Mouse (Mus musculus) 416B (cell line): ENCODE data around the gene March8.

Experiments used
- DNase-seq: peaks from one replicate; pipeline ENCODE4 v3.0.0; 2011; ENCODE audit warnings: low read depth

March8 gene

GRCm38 (mm10) chr6:116371500-116371899 is 33.7 kb downstream of the March8 start:
- DNase-seq = no peak

DNA sequence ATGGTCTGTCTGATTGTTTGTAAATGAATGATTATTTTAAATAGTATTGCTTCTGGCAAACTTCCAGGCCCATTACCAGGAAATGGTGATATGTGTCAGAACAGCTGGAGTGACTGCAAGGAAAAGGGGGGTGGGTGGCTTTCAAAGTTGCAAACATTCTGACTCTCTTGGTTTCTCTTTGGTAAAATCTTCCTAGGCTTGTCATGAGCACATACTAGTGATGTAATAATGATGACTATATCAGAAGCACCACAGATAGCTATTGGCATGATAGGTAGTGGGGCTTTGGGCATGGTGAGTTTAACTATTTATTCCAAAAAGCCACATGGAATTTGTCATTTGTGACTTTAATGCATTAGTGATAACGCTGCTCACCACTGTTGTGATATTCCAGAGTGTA is 36.3 kb downstream of the March8 start:
- DNase-seq = peak; percentile 59

DNA sequence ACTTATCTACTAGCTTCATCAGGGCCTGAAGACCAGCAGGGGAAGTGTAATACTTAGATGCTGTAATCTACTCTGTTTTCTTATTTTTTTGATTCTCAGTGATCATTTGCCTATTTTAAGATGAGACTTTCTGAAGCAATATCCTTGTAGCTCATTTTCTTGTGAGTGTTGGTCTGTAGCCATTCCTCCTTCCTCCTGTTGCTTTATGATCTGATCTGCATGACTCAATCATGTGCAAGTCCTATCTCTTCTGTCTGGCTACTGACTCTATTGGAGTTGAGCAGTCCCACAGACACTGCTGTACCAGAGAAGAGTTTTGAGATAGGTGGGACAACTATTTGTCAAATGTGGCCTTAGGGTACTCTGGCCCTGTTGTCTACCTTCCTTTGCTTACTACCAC is 36.8 kb downstream of the March8 start:
- peak; percentile 81 for DNase-seq

DNA sequence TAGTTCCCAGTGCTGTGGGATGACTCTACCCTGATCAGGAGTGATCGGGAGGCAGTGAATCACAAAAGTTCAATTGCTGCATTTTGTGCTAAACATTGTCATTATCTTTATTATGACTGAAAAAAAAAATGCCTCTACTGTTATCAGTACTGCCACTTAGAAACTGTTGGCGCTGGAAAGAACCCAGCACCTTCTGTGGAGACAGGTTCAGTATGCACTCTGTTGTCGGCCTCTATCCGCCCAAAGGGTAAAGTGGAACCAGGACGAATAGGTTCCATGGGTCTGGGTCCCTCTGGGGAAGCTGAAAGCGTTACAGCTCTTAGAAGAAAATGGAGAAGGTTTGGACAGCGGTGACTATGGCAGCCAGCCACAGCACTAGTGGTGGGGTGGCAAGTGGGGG is 41.1 kb downstream of the March8 start:
- DNase-seq = no peak

DNA sequence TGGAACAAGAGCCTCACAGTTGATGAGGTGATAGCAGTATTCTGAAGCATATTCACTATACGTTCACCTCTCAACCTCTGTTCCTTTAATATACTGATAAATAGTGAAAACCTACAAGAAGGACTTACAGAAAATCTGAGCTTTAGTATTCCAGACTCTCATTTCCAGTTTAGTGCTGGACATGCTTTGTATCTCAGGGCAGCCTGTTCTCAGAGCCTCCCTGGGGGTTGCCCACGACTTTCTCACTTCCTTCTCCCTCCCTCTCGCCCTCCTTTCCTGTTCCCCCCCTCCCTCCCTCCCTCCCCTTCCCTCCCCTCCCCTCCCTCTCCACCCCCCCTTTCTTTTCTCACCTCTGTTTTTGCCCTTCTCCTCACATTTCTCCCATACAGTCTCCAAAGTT is 42.3 kb downstream of the March8 start:
- DNase-seq = no peak

DNA sequence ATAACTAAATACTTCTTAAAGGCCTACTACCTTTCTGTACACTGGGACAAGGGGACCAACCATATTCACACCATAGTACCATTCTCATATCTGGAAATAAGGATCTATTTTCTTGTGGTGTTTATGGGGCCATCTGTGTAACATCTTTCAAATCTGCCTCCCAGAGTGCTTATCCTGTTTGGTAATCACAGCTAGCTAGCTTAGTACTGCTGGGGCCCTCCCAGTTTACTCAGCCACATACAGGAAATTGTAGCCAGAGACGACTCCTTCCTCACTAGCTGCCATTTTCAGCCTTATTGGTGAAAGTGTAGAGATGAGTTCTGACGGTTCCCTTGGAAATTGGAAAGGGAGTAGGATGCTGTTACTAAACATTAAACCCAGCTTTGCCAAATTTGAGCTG is 43.8 kb downstream of the March8 start:
- DNase-seq = peak; percentile 65

DNA sequence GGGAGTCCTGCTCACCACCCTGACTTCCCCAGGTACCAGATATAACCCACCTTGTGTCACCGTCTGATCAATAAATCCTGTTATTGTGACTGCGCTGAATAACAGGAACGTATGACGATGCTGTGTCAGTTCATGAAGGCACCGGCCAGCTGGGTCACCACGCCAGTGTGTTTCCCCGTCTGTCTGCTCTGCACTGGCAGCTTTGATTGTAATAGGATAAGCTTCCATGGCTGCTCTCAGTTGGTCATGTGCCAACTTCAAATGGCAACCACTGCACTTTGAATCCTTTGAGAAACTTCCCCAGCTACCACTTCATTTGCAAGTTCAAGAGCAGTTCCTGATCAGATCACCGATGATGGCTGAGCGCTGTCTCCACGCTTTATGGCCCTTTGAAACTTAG is 45.8 kb downstream of the March8 start:
- no peak for DNase-seq

- no peak for DNase-seq
These were observed 47.6 kb downstream of the March8 start for GRCm38 (mm10) chr6:116385194-116386044.

DNA sequence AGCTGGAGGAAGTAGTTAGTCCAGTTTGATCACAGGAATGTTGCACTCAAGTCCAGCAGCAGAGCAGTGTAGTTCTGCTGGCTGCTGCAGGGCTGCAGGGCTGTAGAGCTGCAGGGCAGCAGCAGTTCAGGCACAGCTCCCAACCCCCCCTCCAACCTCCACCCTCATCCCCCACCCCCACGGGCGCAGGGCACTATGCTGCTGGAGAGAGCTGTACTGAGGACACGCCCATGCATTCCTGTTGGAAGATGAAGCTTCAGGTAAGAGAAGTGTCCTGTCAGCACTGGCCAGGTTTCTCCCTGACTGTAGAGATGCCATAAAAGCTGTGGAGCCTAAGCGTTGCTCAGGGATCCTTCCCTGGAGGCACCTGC is 48.2 kb downstream of the March8 start:
- no peak for DNase-seq

GRCm38 (mm10) chr6:116386506-116386905 is 48.7 kb downstream of the March8 start:
- DNase-seq = no peak

DNA sequence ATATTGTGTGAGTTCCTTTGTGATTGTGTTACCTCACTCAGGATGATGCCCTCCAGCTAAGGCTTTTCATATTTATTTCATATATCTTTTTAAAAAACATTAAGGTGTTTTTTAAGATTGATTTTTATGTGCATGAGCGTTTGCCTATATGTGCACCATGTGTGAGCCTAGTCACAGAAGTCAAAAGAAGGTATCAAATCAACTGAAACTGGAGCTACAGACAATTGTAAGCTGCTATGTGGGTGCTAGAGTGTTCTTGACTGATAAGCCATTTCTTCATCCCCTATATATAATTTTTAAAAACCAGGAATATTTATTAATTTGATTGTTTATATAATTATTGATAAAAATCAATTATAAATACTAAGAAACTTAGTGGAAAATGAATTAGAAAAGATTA is 50.2 kb downstream of the March8 start:
- no peak for DNase-seq

DNA sequence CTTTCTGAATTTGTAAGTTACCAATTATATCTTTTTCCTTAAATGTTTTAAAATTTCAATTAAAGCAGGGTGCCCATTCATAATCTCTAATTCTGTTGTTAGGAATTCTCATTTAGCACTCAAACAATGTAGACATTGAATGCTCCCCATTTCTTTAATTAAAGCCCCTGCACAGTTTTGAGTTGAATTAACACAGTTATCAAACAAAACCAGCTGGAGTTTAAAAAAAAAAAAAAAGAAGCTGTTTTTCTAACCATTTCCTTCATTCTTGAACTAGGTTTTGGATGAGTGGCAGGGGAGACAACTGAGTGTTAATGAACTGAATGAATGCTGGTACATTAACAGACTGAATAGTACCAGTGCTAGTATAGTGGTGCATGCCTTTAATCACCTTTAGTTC is 51.7 kb downstream of the March8 start:
- no peak for DNase-seq

DNA sequence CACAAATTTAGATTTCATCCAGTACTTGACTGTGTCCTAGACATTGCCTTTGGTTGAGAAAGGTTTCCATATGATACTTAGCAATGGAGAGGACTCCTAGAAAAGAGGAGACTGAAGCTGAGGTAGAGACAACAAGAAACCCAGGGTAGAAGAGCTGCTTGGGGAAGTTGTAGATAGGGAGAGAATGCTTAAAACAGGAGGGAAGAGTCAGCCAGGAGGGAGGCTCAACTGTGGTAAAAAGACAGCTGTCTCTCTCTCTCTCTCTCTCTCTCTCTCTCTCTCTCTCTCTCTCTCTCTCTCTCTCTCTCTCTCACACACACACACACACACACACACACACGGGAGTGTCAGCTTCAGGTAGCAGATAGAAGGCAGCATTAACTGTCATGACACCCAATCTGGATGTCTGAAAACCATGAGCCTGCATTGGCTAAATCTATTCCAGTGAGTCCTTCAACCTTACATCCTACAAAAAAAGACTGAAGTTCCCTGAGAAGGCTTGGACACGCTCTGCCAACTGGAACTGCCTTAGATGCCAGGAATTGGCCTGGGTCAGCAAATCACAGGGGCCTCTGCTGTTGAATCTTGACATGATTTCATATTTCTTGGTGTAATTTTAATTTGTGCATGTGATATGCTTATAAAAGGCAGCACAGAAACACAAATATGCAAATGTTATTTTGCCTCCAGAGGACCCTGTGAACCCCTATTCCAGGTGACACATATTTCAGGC is 57.3 kb downstream of the March8 start:
- no peak for DNase-seq

DNA sequence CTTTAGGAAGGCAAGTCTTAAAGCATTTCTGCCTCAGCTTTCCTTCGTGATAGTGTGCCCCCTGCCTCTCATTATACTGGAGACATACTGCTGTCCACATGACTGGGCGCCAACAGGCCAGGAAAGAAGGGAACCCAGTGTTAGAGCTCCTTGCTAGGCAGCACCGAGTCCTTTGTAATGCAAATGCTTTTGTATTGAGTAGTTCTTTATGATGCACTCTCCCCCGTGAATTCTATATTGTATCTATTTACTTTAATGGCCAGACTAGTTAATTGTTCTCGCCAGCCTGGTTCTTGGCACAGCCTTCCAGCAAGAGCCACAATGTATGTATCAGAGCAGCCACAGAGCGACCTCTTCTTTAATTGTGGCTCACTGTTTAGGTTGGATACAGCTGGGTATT is 59.8 kb downstream of the March8 start:
- no peak for DNase-seq

GRCm38 (mm10) chr6:116398136-116398535 is 60.3 kb downstream of the March8 start:
- DNase-seq = no peak

DNA sequence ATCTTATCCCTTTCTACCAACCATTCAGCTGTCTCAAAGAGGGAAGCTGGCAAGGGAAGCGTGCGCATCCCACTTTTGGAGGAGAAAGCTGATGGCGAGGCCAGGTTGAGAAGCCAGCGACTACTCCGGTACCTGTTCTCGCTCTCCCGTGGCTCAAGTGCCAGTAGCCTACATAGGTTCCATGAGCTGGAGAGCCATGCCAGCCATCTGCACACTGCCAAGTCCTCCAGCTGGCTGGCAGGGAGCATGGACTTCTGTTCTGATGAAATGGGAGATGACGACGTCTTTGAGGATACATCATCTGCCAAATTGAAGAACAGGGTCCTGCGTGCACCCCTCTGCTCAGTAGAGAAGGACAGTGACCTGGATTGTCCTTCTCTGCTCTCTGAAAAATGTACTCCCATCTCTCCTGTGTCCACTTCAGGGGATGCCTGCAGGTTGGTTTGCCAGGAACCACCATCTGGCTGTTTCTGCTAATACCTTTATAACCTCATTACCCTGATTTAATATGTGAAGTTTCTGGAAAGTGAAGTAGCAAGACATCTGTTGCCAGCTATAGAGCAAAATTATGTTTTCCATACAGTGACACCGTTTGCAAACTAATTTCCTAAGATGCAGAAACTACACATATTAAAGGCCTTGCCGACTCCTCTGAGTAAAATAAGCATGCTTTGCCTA is 64.1 kb downstream of the March8 start:
- DNase-seq = no peak

DNA sequence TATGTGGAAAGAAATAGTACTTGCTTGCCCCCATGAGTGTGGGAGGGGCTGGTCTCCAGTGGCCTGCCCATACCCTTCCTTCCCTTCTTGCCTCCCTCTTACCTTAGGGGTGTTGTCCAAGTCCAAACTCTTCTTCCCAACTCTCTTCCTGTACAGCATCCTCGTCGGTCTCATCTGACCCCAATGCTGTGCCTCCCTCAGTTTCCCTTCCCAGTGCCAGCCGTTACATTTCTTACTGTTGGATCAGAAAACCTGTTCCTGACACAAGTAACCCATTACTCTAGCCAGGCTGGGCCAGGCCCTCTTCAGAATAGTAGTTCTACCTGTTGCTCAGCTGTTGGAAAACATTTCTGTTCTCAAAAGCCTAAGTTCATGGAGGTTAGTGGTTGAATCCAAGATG is 64.6 kb downstream of the March8 start:
- DNase-seq = no peak

DNA sequence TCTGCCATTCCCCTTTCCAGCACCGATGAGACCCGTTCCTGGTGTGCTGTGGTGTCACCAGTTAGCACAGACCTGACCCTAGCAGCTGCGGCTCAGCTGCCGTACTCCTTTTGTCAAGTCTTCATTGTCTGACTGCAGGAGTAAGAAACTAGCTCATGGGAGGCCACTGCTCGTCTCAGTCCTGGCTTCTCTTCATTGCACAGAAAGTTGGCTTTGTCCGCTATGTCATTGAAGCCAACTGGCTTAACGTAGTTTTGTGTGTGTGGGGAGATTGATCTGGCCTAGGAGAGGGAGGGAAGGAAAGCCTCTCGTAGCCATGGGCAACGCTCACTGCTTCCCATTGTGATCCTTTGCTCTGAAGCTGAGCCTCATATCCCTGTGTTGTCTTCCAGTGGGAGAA is 67.4 kb downstream of the March8 start:
- DNase-seq = no peak

DNA sequence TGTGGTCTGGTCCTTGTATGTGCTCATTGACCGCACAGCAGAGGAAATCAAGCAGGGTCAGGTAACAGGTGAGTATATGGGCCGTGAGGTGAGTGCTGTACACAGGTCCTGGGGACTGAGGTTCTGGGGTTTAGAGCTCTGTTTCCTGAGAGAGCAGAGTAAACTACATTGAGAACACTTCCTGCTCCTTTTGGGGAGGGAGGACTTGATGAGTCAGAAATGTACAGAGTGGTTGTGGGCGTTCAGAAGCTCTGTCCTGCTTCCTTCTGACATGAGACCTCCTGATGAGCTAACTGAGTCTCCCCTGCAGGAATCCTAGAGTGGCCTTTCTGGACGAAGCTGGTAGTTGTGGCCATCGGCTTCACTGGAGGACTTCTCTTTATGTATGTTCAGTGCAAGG is 67.9 kb downstream of the March8 start:
- DNase-seq = peak; percentile 82

GRCm38 (mm10) chr6:116406152-116406551 is 68.3 kb downstream of the March8 start:
- DNase-seq = no peak

DNA sequence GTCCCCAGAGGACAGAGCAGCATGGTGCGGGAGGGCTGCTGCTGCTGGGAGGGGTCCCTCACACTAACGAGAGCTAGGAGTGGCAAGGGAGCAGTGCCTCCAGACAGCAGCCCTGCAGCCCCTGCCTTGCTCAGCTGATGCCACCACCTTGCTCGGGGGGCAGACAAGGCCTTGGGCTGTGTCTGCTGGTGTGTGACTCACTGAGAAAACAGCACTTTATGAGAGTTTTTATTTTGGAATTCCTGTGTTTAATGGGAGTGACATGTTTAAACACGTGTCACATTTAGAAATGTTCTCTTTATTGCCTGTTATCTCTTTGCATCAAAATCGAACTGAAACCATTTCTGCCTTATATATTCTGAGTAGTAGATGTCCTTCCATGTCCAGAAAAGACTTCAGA is 68.9 kb downstream of the March8 start:
- DNase-seq = no peak

DNA sequence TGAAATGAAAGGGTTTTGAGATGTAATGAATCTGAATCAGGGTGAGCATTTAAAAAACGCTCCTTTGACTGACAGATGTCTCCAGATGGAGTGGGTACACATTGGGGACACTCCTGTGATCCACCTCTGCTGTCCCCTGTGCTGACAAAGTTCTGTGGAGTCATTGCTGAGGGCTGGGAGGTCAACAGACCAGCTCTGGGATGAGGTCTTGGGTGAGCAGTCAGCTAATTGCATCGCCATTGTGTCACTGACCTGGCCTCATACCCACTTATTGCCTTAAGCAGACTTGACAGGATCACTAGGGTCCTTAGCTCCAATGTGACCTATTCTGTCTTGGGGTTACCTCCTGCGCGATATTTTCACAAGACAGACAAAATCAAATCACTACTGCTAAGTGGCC is 69.4 kb downstream of the March8 start:
- DNase-seq = no peak
